Mouse (Mus musculus): Measurements from ENCODE around the gene Robo4. TPM values are rescaled to one million over a fixed set of nuclear protein-coding genes. Genes with fewer than 3 reads are reported as not detected.

Gene Robo4
- total and polyA plus RNA-seq, 3 experiments = not detected

DNA sequence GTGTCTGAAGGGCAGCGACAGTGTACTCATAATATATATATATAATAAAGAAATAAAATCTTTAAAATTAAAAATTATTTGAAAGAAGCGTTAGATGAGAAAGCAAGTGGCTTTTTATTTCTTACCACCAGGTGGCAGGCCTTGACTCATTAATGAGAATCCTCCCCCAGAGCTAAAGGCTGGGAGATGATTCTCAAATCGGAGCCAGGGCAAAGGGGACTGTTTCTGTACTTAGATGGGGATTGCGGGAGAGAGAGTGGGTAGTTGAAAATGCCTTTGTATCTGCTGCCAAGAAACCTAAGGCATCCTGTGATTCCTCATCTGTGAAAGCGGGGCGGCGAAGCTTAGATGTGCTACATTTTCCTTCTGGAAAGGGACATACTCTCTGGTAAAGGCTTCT lies 61.1 kb downstream of the Robo4 start:
- no peaks in the 10 kb centered on the region for H3K4me1 ChIP-seq (ENCODE audit: control insufficient read depth in 1 of 2, insufficient read depth in 2 of 2, low read length in 2 of 2)
- no peak for TF ChIP-seq MAFK (IDR thresholded peaks at IDR 0.05; ENCODE audit: borderline replicate concordance, low read depth, low read length)
- TF ChIP-seq CHD1 (IDR thresholded peaks at IDR 0.05; ENCODE audit: low read depth, low read length) = no peak
- no peak for TF ChIP-seq EP300 (IDR thresholded peaks at IDR 0.05; ENCODE audit: low read depth in 1 of 2, low read length in 2 of 2)
- no peak for TF ChIP-seq USF1 (IDR thresholded peaks at IDR 0.05; ENCODE audit: low read depth, low read length)
- no peak for TF ChIP-seq POLR2AphosphoS5 (IDR thresholded peaks at IDR 0.05; ENCODE audit: borderline replicate concordance, low read depth, low read length)
- TF ChIP-seq NRF1 (IDR thresholded peaks at IDR 0.05; ENCODE audit: insufficient read depth, low read depth, low read length, poor library complexity, severe bottlenecking) = no peak
- TF ChIP-seq MXI1 (IDR thresholded peaks at IDR 0.05; ENCODE audit: low read depth, low read length) = no peak
- no peak for TF ChIP-seq POLR2AphosphoS2 (IDR thresholded peaks at IDR 0.05; ENCODE audit: low read length)
- TF ChIP-seq UBTF (IDR thresholded peaks at IDR 0.05; ENCODE audit: borderline replicate concordance, insufficient read depth, low read depth, low read length) = no peak
- no peak for TF ChIP-seq RCOR1 (IDR thresholded peaks at IDR 0.05; ENCODE audit: low read depth, low read length)
- TF ChIP-seq MYB (IDR thresholded peaks at IDR 0.05; ENCODE audit: low read depth, low read length) = no peak
- TF ChIP-seq ELF1 (IDR thresholded peaks at IDR 0.05; ENCODE audit: low read depth, low read length) = no peak
- no peak for TF ChIP-seq GABPA (IDR thresholded peaks at IDR 0.05; ENCODE audit: low read depth, low read length)
- TF ChIP-seq SMC3 (IDR thresholded peaks at IDR 0.05; ENCODE audit: low read depth, low read length) = peak; percentile 99
- TF ChIP-seq RAD21 (IDR thresholded peaks at IDR 0.05; ENCODE audit: low read depth, low read length) = peak; percentile 94
- no peak for TF ChIP-seq USF2 (IDR thresholded peaks at IDR 0.05; ENCODE audit: borderline replicate concordance in 1 of 2, insufficient read depth in 1 of 2, low read depth in 1 of 2, low read length in 2 of 2)
- TF ChIP-seq TCF12 (IDR thresholded peaks at IDR 0.05; ENCODE audit: low read depth, low read length) = no peak
- no peak for TF ChIP-seq NELFE (IDR thresholded peaks at IDR 0.05; ENCODE audit: low read depth, low read length)
- no peak for TF ChIP-seq HCFC1 (IDR thresholded peaks at IDR 0.05; ENCODE audit: low read depth, low read length)
- TF ChIP-seq CTCF (IDR thresholded peaks at IDR 0.05 in 2 of 3, conservative IDR thresholded peaks at IDR 0.05 in 1 of 3; ENCODE audit: control insufficient read depth in 1 of 3, insufficient read depth in 1 of 3, low read depth in 2 of 3, low read length in 3 of 3, poor library complexity in 1 of 3, severe bottlenecking in 1 of 3) = peak; percentile 47 to 84 (median 52)
- no peak for TF ChIP-seq TBP (IDR thresholded peaks at IDR 0.05; ENCODE audit: low read depth, low read length)
- no peak for TF ChIP-seq POLR2A (IDR thresholded peaks at IDR 0.05; ENCODE audit: control insufficient read depth in 1 of 2, insufficient read depth in 1 of 2, low read depth in 1 of 2, low read length in 2 of 2, poor library complexity in 1 of 2)
- no peak for TF ChIP-seq KAT2A (conservative IDR thresholded peaks at IDR 0.05; ENCODE audit: low read depth, low read length)
- no peak for TF ChIP-seq MAX (IDR thresholded peaks at IDR 0.05; ENCODE audit: low read length)
- TF ChIP-seq ZC3H11A (IDR thresholded peaks at IDR 0.05; ENCODE audit: low read depth, low read length) = peak; percentile 98
- no peak for TF ChIP-seq GATA1 (IDR thresholded peaks at IDR 0.05; ENCODE audit: low read depth, low read length)
- TF ChIP-seq MAZ (IDR thresholded peaks at IDR 0.05; ENCODE audit: low read depth, low read length) = no peak
- no peaks in the 10 kb centered on the region for H3K9me3 ChIP-seq (replicated peaks; ENCODE audit: insufficient read depth, low read length)
- H3K79me2 ChIP-seq (ENCODE audit: control insufficient read depth, insufficient read depth, low read length, poor library complexity) = no peaks in the 10 kb centered on the region
- no peaks in the 10 kb centered on the region for H3K36me3 ChIP-seq (ENCODE audit: control insufficient read depth in 1 of 2, insufficient read depth in 2 of 2, low read length in 2 of 2)
- no peak overlapping the region for H3K9ac ChIP-seq (ENCODE audit: control insufficient read depth, low read depth, low read length, poor library complexity, severe bottlenecking)
- H3K27ac ChIP-seq (ENCODE audit: control insufficient read depth, low read depth, low read length) = no peak overlapping the region
- H3K27me3 ChIP-seq (ENCODE audit: control insufficient read depth in 1 of 2, insufficient read depth in 2 of 2, low read length in 2 of 2) = peaks cover 3 to 5% of the 10 kb centered on the region in 2 experiments
- peak; percentile 65 for DNase-seq (ENCODE audit: low read depth, low spot score)
- no peak overlapping the region for H3K4me3 ChIP-seq (ENCODE audit: control insufficient read depth in 1 of 2, insufficient read depth in 1 of 2, low read depth in 2 of 2, low read length in 2 of 2)

Other genes starting within 250 kb of the Robo4 start
- gene Tmem218, start 193.7 kb upstream of the Robo4 start, total RNA-seq (2012; rRNA removed) = 2.7 and 3.4 TPM in 2 replicates
- gene Tmem218, start 193.7 kb upstream of the Robo4 start, polyA plus RNA-seq (2012; ENCODE audit: insufficient read depth in 1 of 2, insufficient read length in 2 of 2, low read depth in 1 of 2, low replicate concordance in 2 of 2, missing spikeins in 1 of 2) = 1 to 10 TPM in 1 of 2 experiments, not detected in 1; 4.7 TPM
- gene Slc37a2, start 146.2 kb upstream of the Robo4 start, total RNA-seq (2012; rRNA removed) = 0.75 and 1.1 TPM in 2 replicates
- gene Slc37a2, start 146.2 kb upstream of the Robo4 start, polyA plus RNA-seq (2012; ENCODE audit: insufficient read depth in 1 of 2, insufficient read length in 2 of 2, low read depth in 1 of 2, low replicate concordance in 2 of 2, missing spikeins in 1 of 2) = 1 to 10 TPM in 1 of 2 experiments, not detected in 1; 1.4 TPM
- 3.7 and 4.3 TPM in 2 replicates for gene Ccdc15, start 53.5 kb upstream of the Robo4 start, total RNA-seq (2012; rRNA removed)
- gene Ccdc15, start 53.5 kb upstream of the Robo4 start, polyA plus RNA-seq (2012; ENCODE audit: insufficient read depth in 1 of 2, insufficient read length in 2 of 2, low read depth in 1 of 2, low replicate concordance in 2 of 2, missing spikeins in 1 of 2) = 1 to 10 TPM in 1 of 2 experiments, not detected in 1; 4.0 TPM
- 0.04 TPM in 1 of 2 replicates, not detected in the other for gene Hepacam, start 34.5 kb upstream of the Robo4 start, total RNA-seq (2012; rRNA removed)
- gene Hepacam, start 34.5 kb upstream of the Robo4 start, polyA plus RNA-seq (2012; ENCODE audit: insufficient read depth in 1 of 2, insufficient read length in 2 of 2, low read depth in 1 of 2, low replicate concordance in 2 of 2, missing spikeins in 1 of 2) = under 1 TPM in 1 of 2 experiments, not detected in 1; 0.01 TPM
- gene Robo3, start 31.3 kb downstream of the Robo4 start, total RNA-seq (2012; rRNA removed) = not detected in 2 replicates
- gene Robo3, start 31.3 kb downstream of the Robo4 start, polyA plus RNA-seq (2012; ENCODE audit: insufficient read depth in 1 of 2, insufficient read length in 2 of 2, low read depth in 1 of 2, low replicate concordance in 2 of 2, missing spikeins in 1 of 2) = not detected
- gene Msantd2, start 87.4 kb downstream of the Robo4 start, total RNA-seq (2012; rRNA removed) = 15.5 and 16.1 TPM in 2 replicates
- 10 to 100 TPM in 1 of 2 experiments, not detected in 1; 26.2 TPM for gene Msantd2, start 87.4 kb downstream of the Robo4 start, polyA plus RNA-seq (2012; ENCODE audit: insufficient read depth in 1 of 2, insufficient read length in 2 of 2, low read depth in 1 of 2, low replicate concordance in 2 of 2, missing spikeins in 1 of 2)
- 0.10 and 0.23 TPM in 2 replicates for gene Esam, start 126.2 kb downstream of the Robo4 start, total RNA-seq (2012; rRNA removed)
- gene Esam, start 126.2 kb downstream of the Robo4 start, polyA plus RNA-seq (2012; ENCODE audit: insufficient read depth in 1 of 2, insufficient read length in 2 of 2, low read depth in 1 of 2, low replicate concordance in 2 of 2, missing spikeins in 1 of 2) = under 1 TPM in 1 of 2 experiments, not detected in 1; 0.89 TPM
- gene Vsig2, start 137.4 kb downstream of the Robo4 start, total RNA-seq (2012; rRNA removed) = not detected in 2 replicates
- under 1 TPM in 1 of 2 experiments, not detected in 1; 0.64 TPM for gene Vsig2, start 137.4 kb downstream of the Robo4 start, polyA plus RNA-seq (2012; ENCODE audit: insufficient read depth in 1 of 2, insufficient read length in 2 of 2, low read depth in 1 of 2, low replicate concordance in 2 of 2, missing spikeins in 1 of 2)
- gene Nrgn, start 151.0 kb downstream of the Robo4 start, total RNA-seq (2012; rRNA removed) = 0.58 and 0.78 TPM in 2 replicates
- 10 to 100 TPM in 1 of 2 experiments, not detected in 1; 43.5 TPM for gene Nrgn, start 151.0 kb downstream of the Robo4 start, polyA plus RNA-seq (2012; ENCODE audit: insufficient read depth in 1 of 2, insufficient read length in 2 of 2, low read depth in 1 of 2, low replicate concordance in 2 of 2, missing spikeins in 1 of 2)
- gene Siae, start 153.8 kb downstream of the Robo4 start, total RNA-seq (2012; rRNA removed) = 4.9 and 5.1 TPM in 2 replicates
- 1 to 10 TPM in 1 of 2 experiments, not detected in 1; 9.2 TPM for gene Siae, start 153.8 kb downstream of the Robo4 start, polyA plus RNA-seq (2012; ENCODE audit: insufficient read depth in 1 of 2, insufficient read length in 2 of 2, low read depth in 1 of 2, low replicate concordance in 2 of 2, missing spikeins in 1 of 2)
- 0.46 and 1.2 TPM in 2 replicates for gene Spa17, start 211.8 kb downstream of the Robo4 start, total RNA-seq (2012; rRNA removed)
- 1 to 10 TPM in 1 of 2 experiments, not detected in 1; 2.6 TPM for gene Spa17, start 211.8 kb downstream of the Robo4 start, polyA plus RNA-seq (2012; ENCODE audit: insufficient read depth in 1 of 2, insufficient read length in 2 of 2, low read depth in 1 of 2, low replicate concordance in 2 of 2, missing spikeins in 1 of 2)

Measured in MEL (cell line).